In genomic region chr8:11913129-11913900, GRCm38 (mm10) we compare ENCODE assay signal across 10 mouse cellular contexts.
DNase-seq lines count a peak whose midpoint lies in the region; ATAC-seq and TF ChIP-seq lines count a peak whose summit lies in the region.
"Had no signal": no experiment of that assay in that cellular context is flagged by ENCODE, and none has a peak within 500 bp of the region (broad histone marks: within the 10 kb centered on the region; RNA-seq: fewer than 3 reads in every experiment).

No protein-coding gene starts in this region.

- ATAC-seq in intestine, postnatal 0 days = no peak

- H3K27ac ChIP-seq in intestine, postnatal 0 days (ENCODE audit: low read depth, low read length) = no peak overlapping the region
- H3K27ac ChIP-seq: limb, embryonic 13.5 days had no signal

- H3K4me3 ChIP-seq in intestine, postnatal 0 days (ENCODE audit: low read depth, low read length) = no peak overlapping the region
- H3K4me3 ChIP-seq: limb, embryonic 13.5 days had no signal

- peaks cover 6% of the 10 kb centered on the region; the same call in 1 of the 2 replicates for H3K27me3 ChIP-seq in intestine, postnatal 0 days (replicated peaks; ENCODE audit: control insufficient read depth, insufficient read depth, low read length)

- H3K9me3 ChIP-seq in intestine, postnatal 0 days (ENCODE audit: control insufficient read depth) = no peaks in the 10 kb centered on the region
- H3K9me3 ChIP-seq: limb, embryonic 13.5 days had no signal

- H3K4me1 ChIP-seq in intestine, postnatal 0 days (replicated peaks; ENCODE audit: control insufficient read depth, insufficient read depth, low read length) = no peaks in the 10 kb centered on the region

- H3K9ac ChIP-seq in intestine, postnatal 0 days (ENCODE audit: low read depth, low read length) = no peak overlapping the region
- H3K9ac ChIP-seq: limb, embryonic 13.5 days had no signal

- DNase-seq in embryo, embryonic 11 days = peak; percentile 13
- no peak for DNase-seq in embryo, embryonic 9.5 days (ENCODE audit: extremely low spot score)
- peak; percentile 17 for DNase-seq in right cerebral cortex, adult 18-20 months
- DNase-seq in right cerebral cortex, postnatal 4 days = no peak
- DNase-seq in skeletal muscle tissue, adult 2 months (ENCODE audit: low read depth, low spot score) = peak; percentile 25
- no peak for DNase-seq in thymus, postnatal 10 days (ENCODE audit: low spot score in 2 of 2)
- DNase-seq in cerebellum, adult 9-11 months = no peak
- DNase-seq: right cerebral cortex, postnatal 25 days had no signal

- 68% methylated on average over 12 of the region's 12 CpGs for WGBS in intestine, postnatal 0 days

- H3K4me2 ChIP-seq in intestine, postnatal 0 days (replicated peaks; ENCODE audit: low read depth) = 0 out of 2 replicates have a peak overlapping the region, but pooled peaks have one; percentile 6

- no peaks in the 10 kb centered on the region for H3K36me3 ChIP-seq in intestine, postnatal 0 days (ENCODE audit: control insufficient read depth, insufficient read depth)
- H3K36me3 ChIP-seq: limb, embryonic 13.5 days had no signal

- TF ChIP-seq CTCF in intestine, postnatal 0 days (IDR thresholded peaks at IDR 0.05; ENCODE audit: low read depth) = no peak

Comparison
In these comparisons a context has a peak if more than half of its experiments do, and no peak if none do; other contexts are left out.
1. DNase-seq: peak in embryo, embryonic 11 days (single experiment), right cerebral cortex, adult 18-20 months (single experiment) and skeletal muscle tissue, adult 2 months (single experiment); none in embryo, embryonic 9.5 days (single experiment), right cerebral cortex, postnatal 4 days (single experiment), thymus, postnatal 10 days (0 of 2) and cerebellum, adult 9-11 months (single experiment).